Mouse (Mus musculus): ENCODE measurements around the gene Ehhadh. TPM values are rescaled to one million over a fixed set of nuclear protein-coding genes. Genes with fewer than 3 reads are reported as not detected.

Ehhadh gene
- polyA plus RNA-seq, 1 experiment from 2014 or later, result 1.5 TPM

DNA sequence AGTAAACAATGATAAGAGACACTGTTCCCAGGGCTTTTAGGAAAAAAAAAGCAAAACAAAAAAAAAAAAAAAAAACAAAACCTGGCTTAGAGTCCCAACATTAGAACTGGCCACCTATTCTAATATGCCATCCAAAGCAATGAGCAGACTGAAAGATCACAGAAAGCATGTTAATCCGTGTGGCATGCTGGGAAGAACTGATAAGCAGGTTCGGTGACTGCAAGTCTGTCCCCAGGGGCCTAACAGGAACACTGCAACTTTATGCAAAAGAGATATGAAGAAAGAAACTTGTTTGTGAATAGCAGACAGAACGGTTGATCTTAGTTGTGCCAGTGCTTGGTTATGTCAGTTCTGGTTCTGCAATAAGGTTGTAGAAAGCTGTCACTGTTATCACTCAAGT, 4.2 kb upstream of the Ehhadh start:
- WGBS, result 71% methylated on average over 3 of the region's 3 CpGs
- no peak for DNase-seq (ENCODE audit: low spot score)
- Histone ChIP-seq H3K27ac (no peak overlapping the region), H3K36me3 (peaks cover under 1% of the 10 kb centered on the region; the same call in 1 of the 2 replicates), H3K9me3 (no peaks in the 10 kb centered on the region), H3K4me3 (no peak overlapping the region), H3K4me1 (replicated peaks) (peaks cover 32% of the 10 kb centered on the region), H3K27me3 (ENCODE audit: insufficient read depth, poor library complexity, severe bottlenecking) (peaks cover 4% of the 10 kb centered on the region; the same call in 1 of the 2 replicates)

DNA sequence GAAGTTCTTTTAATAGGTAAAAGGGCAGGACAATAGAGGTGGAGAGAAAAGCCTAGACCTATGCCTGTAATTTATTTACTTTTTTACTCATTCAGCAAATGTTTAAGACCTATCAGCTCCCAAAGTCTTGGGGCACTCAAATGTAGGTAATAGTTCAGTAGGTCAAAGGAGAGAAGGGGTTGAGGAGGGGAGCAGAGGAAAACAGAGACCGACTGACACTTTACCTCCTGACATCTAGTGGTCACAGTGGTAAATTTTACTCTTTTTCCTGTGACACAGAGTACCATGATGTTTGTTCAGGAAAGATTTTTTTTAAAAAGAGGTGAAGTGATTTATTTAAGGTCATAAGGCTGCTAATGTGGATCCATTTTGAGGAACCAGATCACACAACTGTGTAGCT, 2.9 kb upstream of the Ehhadh start:
- Histone ChIP-seq H3K36me3 (no peaks in the 10 kb centered on the region), H3K27me3 (ENCODE audit: insufficient read depth, poor library complexity, severe bottlenecking) (peaks cover 4% of the 10 kb centered on the region; the same call in 1 of the 2 replicates)
- 11% methylated on average over 1 of the region's 1 CpGs for WGBS

GRCm38 (mm10) chr16:21789180-21789579, 1.6 kb upstream of the Ehhadh start:
- H3K4me1 ChIP-seq (replicated peaks), result peaks cover 22% of the 10 kb centered on the region
- H3K9me3 ChIP-seq, result no peaks in the 10 kb centered on the region
- no peaks in the 10 kb centered on the region for H3K36me3 ChIP-seq
- H3K4me3 ChIP-seq, result no peak overlapping the region
- no peak overlapping the region for H3K27ac ChIP-seq
- 61% methylated on average over 2 of the region's 2 CpGs for WGBS
- no peak for DNase-seq (ENCODE audit: low spot score)
- H3K27me3 ChIP-seq (ENCODE audit: insufficient read depth, poor library complexity, severe bottlenecking), result peaks cover 4% of the 10 kb centered on the region; the same call in 1 of the 2 replicates

More for the DNA sequence above, 2.9 kb upstream of the Ehhadh start:
- Histone ChIP-seq H3K9me3 (no peaks in the 10 kb centered on the region), H3K4me3 (no peak overlapping the region), H3K27ac (no peak overlapping the region), H3K4me1 (replicated peaks) (peaks cover 28% of the 10 kb centered on the region)
- no peak for DNase-seq (ENCODE audit: low spot score)

DNA sequence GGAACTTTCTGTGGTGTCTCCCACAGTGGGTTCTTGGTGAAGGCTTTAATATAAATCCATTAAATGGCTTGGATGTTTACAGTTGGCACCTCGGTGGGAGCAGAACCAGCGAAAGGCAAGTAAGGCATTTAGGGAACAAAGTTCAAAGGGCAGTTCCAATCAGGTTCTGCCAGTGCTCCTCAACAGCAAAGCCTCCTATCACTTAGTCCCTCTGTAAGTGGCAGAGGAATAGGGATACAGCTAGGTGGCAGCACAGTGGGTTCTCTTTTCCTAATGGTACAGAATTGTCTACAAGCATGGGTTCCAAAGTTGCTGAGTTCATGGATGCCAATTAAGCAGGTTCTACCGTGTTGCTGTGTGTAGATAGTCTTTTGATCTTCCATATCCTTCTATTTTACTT, 974 bp upstream of the Ehhadh start:
- DNase-seq (ENCODE audit: low spot score), result no peak
- no peak overlapping the region for H3K27ac ChIP-seq
- peaks cover 19% of the 10 kb centered on the region for H3K4me1 ChIP-seq (replicated peaks)
- peaks cover 4% of the 10 kb centered on the region; the same call in 1 of the 2 replicates for H3K27me3 ChIP-seq (ENCODE audit: insufficient read depth, poor library complexity, severe bottlenecking)
- no peak overlapping the region for H3K4me3 ChIP-seq
- WGBS, result 50% methylated on average over 3 of the region's 3 CpGs
- H3K36me3 ChIP-seq, result no peaks in the 10 kb centered on the region
- H3K9me3 ChIP-seq, result no peaks in the 10 kb centered on the region

- H3K4me3 ChIP-seq, result no peak overlapping the region
- no peaks in the 10 kb centered on the region for H3K36me3 ChIP-seq
- H3K27me3 ChIP-seq (ENCODE audit: insufficient read depth, poor library complexity, severe bottlenecking), result peaks cover 4% of the 10 kb centered on the region; the same call in 1 of the 2 replicates
- H3K27ac ChIP-seq, result no peak overlapping the region
- 87% methylated on average over 8 of the region's 8 CpGs for WGBS
- H3K4me1 ChIP-seq (replicated peaks), result peaks cover 16% of the 10 kb centered on the region
- H3K9me3 ChIP-seq, result no peaks in the 10 kb centered on the region
- DNase-seq (ENCODE audit: low spot score), result no peak
Observed at GRCm38 (mm10) chr16:21786317-21786716, 1.3 kb downstream of the Ehhadh start.

GRCm38 (mm10) chr16:21785000-21785399, 2.6 kb downstream of the Ehhadh start:
- 73% methylated on average over 4 of the region's 4 CpGs for WGBS
- H3K27ac ChIP-seq, result no peak overlapping the region
- H3K27me3 ChIP-seq (ENCODE audit: insufficient read depth, poor library complexity, severe bottlenecking), result peaks cover 4% of the 10 kb centered on the region; the same call in 1 of the 2 replicates
- H3K36me3 ChIP-seq, result no peaks in the 10 kb centered on the region
- H3K4me3 ChIP-seq, result no peak overlapping the region
- no peaks in the 10 kb centered on the region for H3K9me3 ChIP-seq
- H3K4me1 ChIP-seq (replicated peaks), result peaks cover 16% of the 10 kb centered on the region
- no peak for DNase-seq (ENCODE audit: low spot score)

- H3K4me3 ChIP-seq, result no peak overlapping the region
- no peaks in the 10 kb centered on the region for H3K36me3 ChIP-seq
- H3K27ac ChIP-seq, result no peak overlapping the region
- peaks cover 11% of the 10 kb centered on the region for H3K4me1 ChIP-seq (replicated peaks)
- no peak for DNase-seq (ENCODE audit: low spot score)
- no peaks in the 10 kb centered on the region for H3K9me3 ChIP-seq
- H3K27me3 ChIP-seq (ENCODE audit: insufficient read depth, poor library complexity, severe bottlenecking), result no peaks in the 10 kb centered on the region; the same call in 1 of the 2 replicates
- 76% methylated on average over 2 of the region's 2 CpGs for WGBS
Observed at GRCm38 (mm10) chr16:21782807-21783206, 4.8 kb downstream of the Ehhadh start.

GRCm38 (mm10) chr16:21781895-21782294, 5.7 kb downstream of the Ehhadh start:
- H3K27ac ChIP-seq, result no peak overlapping the region
- H3K4me3 ChIP-seq, result no peak overlapping the region
- no peaks in the 10 kb centered on the region for H3K9me3 ChIP-seq
- WGBS, result 81% methylated on average over 3 of the region's 3 CpGs
- H3K4me1 ChIP-seq (replicated peaks), result peaks cover 2% of the 10 kb centered on the region; the same call in 1 of the 2 replicates
- H3K27me3 ChIP-seq (ENCODE audit: insufficient read depth, poor library complexity, severe bottlenecking), result no peaks in the 10 kb centered on the region; the same call in 1 of the 2 replicates
- no peaks in the 10 kb centered on the region for H3K36me3 ChIP-seq
- no peak for DNase-seq (ENCODE audit: low spot score)

DNA sequence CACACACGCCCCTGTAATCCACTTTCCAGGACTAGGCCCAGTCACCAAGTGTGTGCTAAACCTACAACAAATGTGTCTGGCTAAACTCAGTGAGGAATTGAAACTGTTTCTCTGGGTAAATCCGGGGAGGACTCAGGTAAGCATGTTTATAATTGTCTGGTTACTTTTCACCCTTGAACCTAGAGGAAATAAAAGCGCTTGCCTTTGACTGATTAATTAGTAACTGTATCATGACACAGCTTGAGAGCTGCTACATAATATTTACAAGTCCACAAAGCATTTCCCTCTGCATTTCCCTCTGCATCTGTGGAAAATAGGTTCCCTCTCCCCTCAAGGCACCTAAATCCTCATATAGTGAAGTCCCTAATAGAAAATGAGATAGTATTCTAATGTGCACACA, 6.3 kb downstream of the Ehhadh start:
- no peak for DNase-seq (ENCODE audit: low spot score)
- H3K27ac ChIP-seq, result no peak overlapping the region
- WGBS, result 74% methylated on average over 3 of the region's 3 CpGs
- H3K4me3 ChIP-seq, result no peak overlapping the region
- H3K27me3 ChIP-seq (ENCODE audit: insufficient read depth, poor library complexity, severe bottlenecking), result no peaks in the 10 kb centered on the region
- H3K36me3 ChIP-seq, result no peaks in the 10 kb centered on the region
- H3K4me1 ChIP-seq (replicated peaks), result no peaks in the 10 kb centered on the region
- no peaks in the 10 kb centered on the region for H3K9me3 ChIP-seq

DNA sequence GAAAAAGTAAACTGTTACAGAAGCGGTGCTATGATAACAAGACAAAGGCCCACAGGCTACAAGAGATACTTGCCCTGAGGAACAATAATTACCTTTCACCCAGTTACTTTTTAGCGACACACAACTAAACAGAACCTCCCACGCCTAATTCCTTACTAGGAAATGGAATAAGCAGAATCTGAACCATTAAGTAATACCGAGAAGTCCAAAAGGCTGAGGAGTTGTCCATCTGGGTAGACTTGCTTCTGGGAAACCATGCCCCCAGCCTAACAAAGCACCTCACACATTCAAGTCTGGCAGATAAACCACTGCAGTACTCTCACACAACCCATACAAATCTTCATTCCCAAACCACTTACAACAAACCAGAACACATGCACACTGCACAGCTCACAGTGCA, 8.5 kb downstream of the Ehhadh start:
- H3K4me3 ChIP-seq, result no peak overlapping the region
- H3K27ac ChIP-seq, result no peak overlapping the region
- no peaks in the 10 kb centered on the region for H3K36me3 ChIP-seq
- no peaks in the 10 kb centered on the region for H3K4me1 ChIP-seq (replicated peaks)
- H3K9me3 ChIP-seq, result no peaks in the 10 kb centered on the region
- 90% methylated on average over 4 of the region's 4 CpGs for WGBS
- DNase-seq (ENCODE audit: low spot score), result no peak
- no peaks in the 10 kb centered on the region for H3K27me3 ChIP-seq (ENCODE audit: insufficient read depth, poor library complexity, severe bottlenecking)

GRCm38 (mm10) chr16:21778293-21778866, 9.2 kb downstream of the Ehhadh start:
- Histone ChIP-seq H3K4me3 (peak overlapping the region; percentile 42), H3K36me3 (no peaks in the 10 kb centered on the region), H3K27me3 (ENCODE audit: insufficient read depth, poor library complexity, severe bottlenecking) (no peaks in the 10 kb centered on the region), H3K9me3 (no peaks in the 10 kb centered on the region), H3K4me1 (replicated peaks) (no peaks in the 10 kb centered on the region), H3K27ac (peak overlapping the region; percentile 13; the same call in 1 of the 2 replicates)
- WGBS, result 52% methylated on average over 3 of the region's 3 CpGs
- no peak for DNase-seq (ENCODE audit: low spot score)

GRCm38 (mm10) chr16:21774725-21775124, 12.9 kb downstream of the Ehhadh start:
- Histone ChIP-seq H3K4me3 (no peak overlapping the region), H3K27me3 (ENCODE audit: insufficient read depth, poor library complexity, severe bottlenecking) (no peaks in the 10 kb centered on the region; the same call in 1 of the 2 replicates), H3K36me3 (no peaks in the 10 kb centered on the region), H3K4me1 (replicated peaks) (no peaks in the 10 kb centered on the region), H3K27ac (no peak overlapping the region), H3K9me3 (no peaks in the 10 kb centered on the region)
- 87% methylated on average over 4 of the region's 4 CpGs for WGBS
- DNase-seq (ENCODE audit: low spot score), result no peak

DNA sequence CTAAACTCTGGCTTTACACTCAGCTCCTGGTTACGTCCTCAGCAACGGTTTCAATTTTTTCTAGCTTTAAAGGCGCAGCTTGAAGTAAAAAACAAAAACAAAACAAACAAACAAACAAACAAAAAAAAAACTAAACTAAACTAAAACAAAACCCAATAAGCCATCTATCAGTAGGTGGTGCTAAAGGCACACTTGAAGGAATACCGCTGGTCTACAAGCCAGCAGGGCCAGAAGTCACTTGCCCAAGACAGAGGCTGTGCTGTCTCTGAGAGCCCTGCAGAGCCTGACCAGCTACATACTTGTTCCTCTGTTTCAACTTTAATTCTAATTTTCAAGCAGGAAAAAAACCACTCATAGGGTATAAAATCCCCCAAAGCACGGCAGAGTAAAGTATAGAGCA, 17.9 kb downstream of the Ehhadh start:
- Histone ChIP-seq H3K36me3 (no peaks in the 10 kb centered on the region), H3K4me3 (no peak overlapping the region), H3K27me3 (ENCODE audit: insufficient read depth, poor library complexity, severe bottlenecking) (no peaks in the 10 kb centered on the region; the same call in 1 of the 2 replicates), H3K9me3 (no peaks in the 10 kb centered on the region), H3K4me1 (replicated peaks) (no peaks in the 10 kb centered on the region), H3K27ac (no peak overlapping the region)
- no peak for DNase-seq (ENCODE audit: low spot score)
- 77% methylated on average over 5 of the region's 5 CpGs for WGBS
